Mouse (Mus musculus): Measurements from ENCODE around the gene Man1a. TPM values are rescaled to one million over a fixed set of nuclear protein-coding genes. Genes with fewer than 3 reads are reported as not detected.

Man1a gene
- polyA plus RNA-seq, 1 experiment, result 3.0 TPM

DNA sequence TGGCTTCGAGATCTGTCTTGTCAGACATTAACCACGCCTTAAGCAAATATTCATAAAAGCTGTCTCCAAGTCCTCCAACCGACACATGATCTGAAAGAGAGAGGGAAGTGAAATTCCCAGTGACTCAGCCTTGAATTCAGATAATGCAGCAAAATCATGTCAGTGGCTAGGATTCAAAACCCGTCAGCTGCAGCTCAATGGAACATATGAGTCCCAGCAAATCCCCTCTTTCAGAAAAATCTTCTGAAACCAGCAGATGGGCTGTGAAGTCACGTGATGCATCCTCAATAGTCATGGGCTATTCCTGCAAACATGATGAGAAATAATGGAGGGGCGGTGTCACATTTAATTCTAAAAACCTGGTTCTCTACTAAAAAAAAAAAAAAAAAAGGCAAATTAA is 151.0 kb downstream of the Man1a start:
- TF ChIP-seq SRF (IDR thresholded peaks at IDR 0.05; ENCODE audit: control insufficient read depth, insufficient read length, low read depth) (no peak), USF1 (IDR thresholded peaks at IDR 0.05; ENCODE audit: low read depth) (peak; percentile 61)
- no peaks in the 10 kb centered on the region for H3K27me3 ChIP-seq (ENCODE audit: control insufficient read depth, insufficient read depth, insufficient read length)
- no peak overlapping the region for H3ac ChIP-seq (ENCODE audit: control insufficient read depth, insufficient read length)
- H3K36me3 ChIP-seq (ENCODE audit: control insufficient read depth, insufficient read depth), result no peaks in the 10 kb centered on the region
- H3K4me2 ChIP-seq (ENCODE audit: low read depth), result no peak overlapping the region
- H3K4me3 ChIP-seq, result no peak overlapping the region
- no peaks in the 10 kb centered on the region for H3K79me2 ChIP-seq (ENCODE audit: control insufficient read depth, insufficient read depth)

DNA sequence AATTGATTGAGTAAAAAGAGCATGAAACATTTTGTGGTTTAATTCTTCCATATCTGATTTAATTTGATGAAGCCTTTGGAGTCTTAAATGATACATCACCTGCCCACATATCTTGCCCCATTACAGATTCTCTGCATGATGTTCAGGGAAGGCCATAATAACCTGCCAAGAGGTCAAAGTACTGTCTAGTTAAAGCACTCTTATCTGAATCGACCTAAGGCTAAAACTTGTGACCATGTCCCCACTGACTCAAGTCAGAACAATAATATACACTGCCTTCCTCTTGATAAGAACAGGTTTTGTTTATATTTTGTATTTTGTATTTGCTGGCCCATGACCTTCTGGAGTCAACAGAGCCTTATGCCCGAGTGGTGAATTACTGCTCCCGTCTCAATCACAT is 154.2 kb downstream of the Man1a start:
- TF ChIP-seq USF1 (IDR thresholded peaks at IDR 0.05; ENCODE audit: low read depth) (no peak), MAX (IDR thresholded peaks at IDR 0.05; ENCODE audit: low read depth) (no peak), TCF12 (IDR thresholded peaks at IDR 0.05; ENCODE audit: insufficient read depth, poor library complexity, severe bottlenecking) (no peak), POLR2AphosphoS2 (IDR thresholded peaks at IDR 0.05; ENCODE audit: insufficient read length, low read depth) (no peak), REST (IDR thresholded peaks at IDR 0.05; ENCODE audit: insufficient read depth, insufficient read length) (no peak), MYOG (IDR thresholded peaks at IDR 0.05; ENCODE audit: control insufficient read depth in 1 of 3, insufficient read depth in 1 of 3, insufficient read length in 2 of 3, low read depth in 2 of 3) (no peak), SRF (IDR thresholded peaks at IDR 0.05; ENCODE audit: control insufficient read depth, insufficient read length, low read depth) (no peak), TCF3 (IDR thresholded peaks at IDR 0.05; ENCODE audit: insufficient read length, low read depth) (no peak), CEBPB (IDR thresholded peaks at IDR 0.05; ENCODE audit: insufficient read depth, poor library complexity, severe bottlenecking) (no peak), E2F4 (IDR thresholded peaks at IDR 0.05; ENCODE audit: insufficient read depth) (no peak), MYOD1 (IDR thresholded peaks at IDR 0.05; ENCODE audit: control insufficient read depth in 1 of 3, insufficient read length in 2 of 3, low read depth in 2 of 3) (no peak), POLR2A (IDR thresholded peaks at IDR 0.05; ENCODE audit: insufficient read length, low read depth) (no peak)
- H3K36me3 ChIP-seq (ENCODE audit: control insufficient read depth, insufficient read depth), result no peaks in the 10 kb centered on the region
- H3ac ChIP-seq (ENCODE audit: control insufficient read depth, insufficient read length), result no peak overlapping the region
- H3K27me3 ChIP-seq (ENCODE audit: control insufficient read depth, insufficient read depth, insufficient read length), result no peaks in the 10 kb centered on the region
- H3K79me2 ChIP-seq (ENCODE audit: control insufficient read depth, insufficient read depth), result no peaks in the 10 kb centered on the region
- no peak overlapping the region for H3K4me2 ChIP-seq (ENCODE audit: low read depth)
- H3K4me3 ChIP-seq, result no peak overlapping the region

DNA sequence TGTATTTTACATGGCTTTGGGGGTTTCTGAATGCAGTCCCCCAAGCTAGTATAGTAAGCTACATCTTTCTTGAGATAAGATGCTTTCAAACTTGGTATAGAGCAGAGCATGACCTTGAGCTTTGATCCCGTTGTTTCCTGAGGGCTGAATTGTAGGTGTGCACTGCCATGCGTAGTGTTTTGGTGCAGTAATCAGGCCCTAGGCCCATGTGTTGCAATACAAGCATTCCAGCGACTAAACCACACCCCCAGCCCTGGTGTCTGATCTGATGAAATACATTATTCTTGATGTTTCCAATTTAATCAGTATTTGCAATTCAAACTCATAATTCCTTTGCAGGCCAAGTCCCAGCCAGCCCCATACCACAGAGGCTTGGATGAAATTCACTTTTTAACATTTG is 158.9 kb downstream of the Man1a start:
- no peak overlapping the region for H3ac ChIP-seq (ENCODE audit: control insufficient read depth, insufficient read length)
- H3K27me3 ChIP-seq (ENCODE audit: control insufficient read depth, insufficient read depth, insufficient read length), result no peaks in the 10 kb centered on the region
- no peak overlapping the region for H3K4me2 ChIP-seq (ENCODE audit: low read depth)
- H3K36me3 ChIP-seq (ENCODE audit: control insufficient read depth, insufficient read depth), result no peaks in the 10 kb centered on the region
- TF ChIP-seq CEBPB (IDR thresholded peaks at IDR 0.05; ENCODE audit: insufficient read depth, poor library complexity, severe bottlenecking) (no peak), TCF12 (IDR thresholded peaks at IDR 0.05; ENCODE audit: insufficient read depth, poor library complexity, severe bottlenecking) (no peak)
- no peak overlapping the region for H3K4me3 ChIP-seq
- H3K79me2 ChIP-seq (ENCODE audit: control insufficient read depth, insufficient read depth), result no peaks in the 10 kb centered on the region

DNA sequence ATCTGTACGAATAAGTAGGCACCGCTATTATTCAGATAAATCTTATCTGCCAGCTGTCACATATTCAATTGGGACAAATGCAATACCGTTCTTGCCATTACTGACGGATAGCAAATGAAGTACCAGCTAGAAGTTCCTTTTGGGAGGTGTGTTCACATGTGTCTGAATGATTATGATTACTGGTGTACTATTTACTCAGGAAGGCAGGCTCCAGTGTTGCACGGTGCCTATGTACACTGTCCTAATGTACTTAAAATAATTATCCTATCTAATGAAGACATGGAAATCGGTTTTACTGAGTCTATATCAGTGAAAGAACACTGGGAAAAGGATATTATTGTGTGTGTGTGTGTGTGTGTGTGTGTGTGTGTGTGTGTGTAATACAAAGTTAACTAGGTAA is 160.7 kb downstream of the Man1a start:
- H3K27me3 ChIP-seq (ENCODE audit: control insufficient read depth, insufficient read depth, insufficient read length), result no peaks in the 10 kb centered on the region
- no peak for TF ChIP-seq POLR2A (IDR thresholded peaks at IDR 0.05; ENCODE audit: insufficient read length, low read depth)
- TF ChIP-seq USF1 (IDR thresholded peaks at IDR 0.05; ENCODE audit: low read depth), result no peak
- no peak for TF ChIP-seq MYOD1 (IDR thresholded peaks at IDR 0.05; ENCODE audit: control insufficient read depth in 1 of 3, insufficient read length in 2 of 3, low read depth in 2 of 3)
- no peak for TF ChIP-seq MYOG (IDR thresholded peaks at IDR 0.05; ENCODE audit: control insufficient read depth in 1 of 3, insufficient read depth in 1 of 3, insufficient read length in 2 of 3, low read depth in 2 of 3)
- TF ChIP-seq TCF3 (IDR thresholded peaks at IDR 0.05; ENCODE audit: insufficient read length, low read depth), result no peak
- no peak for TF ChIP-seq MAX (IDR thresholded peaks at IDR 0.05; ENCODE audit: low read depth)
- no peak for TF ChIP-seq REST (IDR thresholded peaks at IDR 0.05; ENCODE audit: insufficient read depth, insufficient read length)
- no peak for TF ChIP-seq E2F4 (IDR thresholded peaks at IDR 0.05; ENCODE audit: insufficient read depth)
- TF ChIP-seq CEBPB (IDR thresholded peaks at IDR 0.05; ENCODE audit: insufficient read depth, poor library complexity, severe bottlenecking), result no peak
- TF ChIP-seq TCF12 (IDR thresholded peaks at IDR 0.05; ENCODE audit: insufficient read depth, poor library complexity, severe bottlenecking), result no peak
- TF ChIP-seq SRF (IDR thresholded peaks at IDR 0.05; ENCODE audit: control insufficient read depth, insufficient read length, low read depth), result no peak
- no peak for TF ChIP-seq POLR2AphosphoS2 (IDR thresholded peaks at IDR 0.05; ENCODE audit: insufficient read length, low read depth)
- H3K4me3 ChIP-seq, result no peak overlapping the region
- no peak overlapping the region for H3ac ChIP-seq (ENCODE audit: control insufficient read depth, insufficient read length)
- H3K79me2 ChIP-seq (ENCODE audit: control insufficient read depth, insufficient read depth), result no peaks in the 10 kb centered on the region
- no peak overlapping the region for H3K4me2 ChIP-seq (ENCODE audit: low read depth)
- H3K36me3 ChIP-seq (ENCODE audit: control insufficient read depth, insufficient read depth), result no peaks in the 10 kb centered on the region

DNA sequence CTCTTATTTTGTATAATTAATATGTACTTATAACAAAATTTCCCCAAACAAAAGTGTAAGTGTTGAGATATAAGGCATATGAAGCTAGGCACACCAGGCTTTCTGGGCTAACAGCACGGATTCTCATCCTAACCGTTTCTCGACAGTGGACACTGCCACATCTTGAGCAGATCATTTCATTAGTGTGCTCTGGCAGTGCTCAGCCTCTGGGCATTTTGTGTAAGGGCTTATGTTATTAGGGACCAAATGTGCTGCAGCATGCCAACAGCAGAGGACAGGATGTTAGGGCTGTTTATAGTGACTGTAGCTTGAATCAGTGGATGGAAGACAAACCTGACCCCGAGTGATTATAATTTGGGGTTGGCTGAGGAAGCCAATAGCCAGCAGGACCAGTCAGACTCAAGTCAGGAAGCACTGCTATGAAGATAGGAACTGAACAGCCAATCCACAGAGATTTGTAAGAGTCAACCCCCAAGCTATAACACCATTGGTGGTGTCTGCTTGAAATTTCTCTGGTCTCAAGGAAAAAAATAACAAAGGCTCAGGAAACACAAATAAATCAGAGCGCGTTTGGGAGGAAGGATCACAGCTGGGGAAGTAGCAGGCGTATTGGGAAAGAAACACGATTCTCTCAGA is 161.3 kb downstream of the Man1a start:
- no peak overlapping the region for H3ac ChIP-seq (ENCODE audit: control insufficient read depth, insufficient read length)
- H3K27me3 ChIP-seq (ENCODE audit: control insufficient read depth, insufficient read depth, insufficient read length), result no peaks in the 10 kb centered on the region
- H3K36me3 ChIP-seq (ENCODE audit: control insufficient read depth, insufficient read depth), result no peaks in the 10 kb centered on the region
- no peak overlapping the region for H3K4me2 ChIP-seq (ENCODE audit: low read depth)
- H3K79me2 ChIP-seq (ENCODE audit: control insufficient read depth, insufficient read depth), result no peaks in the 10 kb centered on the region
- TF ChIP-seq TCF3 (IDR thresholded peaks at IDR 0.05; ENCODE audit: insufficient read length, low read depth) (no peak), MYOD1 (IDR thresholded peaks at IDR 0.05; ENCODE audit: control insufficient read depth in 1 of 3, insufficient read length in 2 of 3, low read depth in 2 of 3) (no peak), MAX (IDR thresholded peaks at IDR 0.05; ENCODE audit: low read depth) (no peak), POLR2A (IDR thresholded peaks at IDR 0.05; ENCODE audit: insufficient read length, low read depth) (no peak), USF1 (IDR thresholded peaks at IDR 0.05; ENCODE audit: low read depth) (no peak), SRF (IDR thresholded peaks at IDR 0.05; ENCODE audit: control insufficient read depth, insufficient read length, low read depth) (no peak), E2F4 (IDR thresholded peaks at IDR 0.05; ENCODE audit: insufficient read depth) (no peak)
- no peak overlapping the region for H3K4me3 ChIP-seq
